ENCODE assay signal across 31 mouse cellular contexts in genomic region chrX:108704312-108704711, GRCm38 (mm10). TPM values are rescaled to one million over a fixed set of nuclear protein-coding genes. Genes with fewer than 3 reads are reported as not detected.
"Had no signal": no experiment of that assay in that cellular context is flagged by ENCODE, and none has a peak within 500 bp of the region (broad histone marks: within the 10 kb centered on the region; RNA-seq: fewer than 3 reads in every experiment).

No protein-coding gene starts in this region.

- ATAC-seq: inflammation-experienced regulatory T-cells, adult 6 months; midbrain, embryonic 13.5 days; midbrain, embryonic 16.5 days had no signal

- H3K4me3 ChIP-seq: limb, embryonic 12.5 days; limb, embryonic 15.5 days; liver, embryonic 13.5 days; megakaryocyte, embryonic 14.5 days; midbrain, embryonic 10.5 days; midbrain, embryonic 13.5 days; myocyte; neural tube, embryonic 13.5 days; stomach, embryonic 15.5 days had no signal

- H3K27me3 ChIP-seq: limb, embryonic 12.5 days; limb, embryonic 15.5 days; liver, embryonic 13.5 days; midbrain, embryonic 13.5 days; neural tube, embryonic 13.5 days; stomach, embryonic 15.5 days had no signal

- DNase-seq: kidney, postnatal 25 days; left cerebral cortex, postnatal 4 days; liver, embryonic 13.5 days; lung, adult 2 months; retina, postnatal 1 day; right cerebral cortex, postnatal 25 days; spleen, adult 18-20 months; thymus, adult 18-20 months; thymus, postnatal 36 days had no signal

- H3K9me3 ChIP-seq: limb, embryonic 12.5 days; limb, embryonic 15.5 days; liver, embryonic 13.5 days; megakaryocyte, embryonic 14.5 days; midbrain, embryonic 10.5 days; midbrain, embryonic 13.5 days; neural tube, embryonic 13.5 days; stomach, embryonic 15.5 days had no signal

- H3K4me2 ChIP-seq: limb, embryonic 12.5 days; limb, embryonic 15.5 days; liver, embryonic 13.5 days; midbrain, embryonic 13.5 days; neural tube, embryonic 13.5 days; stomach, embryonic 15.5 days had no signal

- H3K4me1 ChIP-seq: limb, embryonic 12.5 days; limb, embryonic 15.5 days; liver, embryonic 13.5 days; megakaryocyte, embryonic 14.5 days; midbrain, embryonic 10.5 days; midbrain, embryonic 13.5 days; neural tube, embryonic 13.5 days; stomach, embryonic 15.5 days had no signal

- H3K27ac ChIP-seq: kidney, postnatal 0 days; limb, embryonic 12.5 days; limb, embryonic 15.5 days; liver, embryonic 13.5 days; macrophage; midbrain, embryonic 10.5 days; midbrain, embryonic 13.5 days; neural tube, embryonic 13.5 days; stomach, embryonic 15.5 days had no signal

- H3K36me3 ChIP-seq: limb, embryonic 12.5 days; limb, embryonic 15.5 days; liver, embryonic 13.5 days; midbrain, embryonic 10.5 days; midbrain, embryonic 13.5 days; neural tube, embryonic 13.5 days; stomach, embryonic 15.5 days had no signal

- H3K9ac ChIP-seq: limb, embryonic 12.5 days; limb, embryonic 15.5 days; liver, embryonic 13.5 days; midbrain, embryonic 13.5 days; neural tube, embryonic 13.5 days; stomach, embryonic 15.5 days had no signal

RNA-seq across cellular contexts. Expression of gene Gm379, which starts 39.6 kb away (rescaled TPM):
- total RNA-seq: layer of hippocampus, adult 8-10 months; layer of hippocampus, postnatal 10 days; left cerebral cortex, adult 8-10 months; left cerebral cortex, postnatal 14 days; left cerebral cortex, postnatal 4 days; monocyte, adult 5-6 weeks; neutrophil, adult 5-6 weeks had no signal
- polyA plus RNA-seq: inflammation-experienced regulatory T-cells, adult 6 months; kidney, embryonic 14.5 days; kidney, postnatal 0 days; limb, embryonic 12.5 days; liver, embryonic 13.5 days; lung, adult 2 months; lung, embryonic 16.5 days; macrophage; midbrain, embryonic 10.5 days; midbrain, embryonic 16.5 days; neural tube, embryonic 13.5 days; stomach, embryonic 15.5 days; testis, adult 2 months; urinary bladder, adult 2 months had no signal
